Mouse (Mus musculus) liver, adult 2 months (tissue): ENCODE data around the gene Clpb.

Experiments used
- CTCF ChIP-seq: fragments of 200-500 bp; IDR thresholded peaks from 2 replicates; pipeline ENCODE4 v1.5.1; 2011; ENCODE audit warnings: low read depth, low read length, control low read depth
- POLR2A ChIP-seq: fragments of 200-500 bp; IDR thresholded peaks from 2 replicates; pipeline ENCODE4 v1.6.1; 2011; ENCODE audit warnings: low read length, control low read depth; ENCODE audit not compliant: insufficient read depth; ENCODE audit errors: extremely low read depth

GRCm38 (mm10) chr7:101833916-101834584 lies 170.6 kb downstream of the Clpb start:
- TF ChIP-seq CTCF, result no peak
- TF ChIP-seq POLR2A, result no peak
